Mouse (Mus musculus) midbrain, embryonic 10.5 days (tissue): ENCODE measurements around the gene Usp9y. TPM values are rescaled to one million over a fixed set of nuclear protein-coding genes. Genes with fewer than 3 reads are reported as not detected.
A peak's percentile ranks its signal among the peaks of the same experiment; 100 is the strongest.

Experiments used
- DNase-seq: peaks from one replicate; pipeline ENCODE4 v3.0.0-alpha.2; 2017; ENCODE audit warnings: low spot score
- H3K27ac ChIP-seq: fragments of 300-500 bp; sonication (generic); replicated peaks from 2 replicates; pipeline ENCODE4 v1.5.1; 2016; ENCODE audit warnings: mild to moderate bottlenecking
- H3K27me3 ChIP-seq: fragments of 300-500 bp; sonication (generic); 2 replicates; pipeline ENCODE4 v1.6.1; 2016; ENCODE audit warnings: low read depth, mild to moderate bottlenecking; ENCODE audit not compliant: poor library complexity, severe bottlenecking
- H3K36me3 ChIP-seq: fragments of 300-500 bp; sonication (generic); 2 replicates; pipeline ENCODE4 v1.6.1; 2016; ENCODE audit warnings: mild to moderate bottlenecking, moderate library complexity
- H3K4me1 ChIP-seq: fragments of 300-500 bp; sonication (generic); 2 replicates; pipeline ENCODE4 v1.6.1; 2016
- H3K4me3 ChIP-seq: fragments of 300-500 bp; sonication (generic); 2 replicates; pipeline ENCODE4 v1.5.1; 2016; ENCODE audit warnings: mild to moderate bottlenecking, moderate library complexity
- H3K9me3 ChIP-seq: fragments of 300-500 bp; sonication (generic); replicated peaks from 2 replicates; pipeline ENCODE4 v1.6.1; 2016; ENCODE audit warnings: mild to moderate bottlenecking
- WGBS: fragments of 180-500 bp; shearing (Covaris S2); methylation state at CpG from one replicate; pipeline ENCODE4 v1.1.7; 2016; 5-methylcytosine and 5-hydroxymethylcytosine counted together
- polyA plus RNA-seq: library from polyadenylated mRNA; unstranded; fragments of >200 nt; fragmentation: Nextera tagmentation; extraction: Ambion mirVana; gene quantifications from 2 replicates; pipeline ENCODE4 v1.2.1, GENCODE M21; 2016

The Usp9y gene
- polyA plus RNA-seq = not detected in 2 replicates

GRCm38 (mm10) chrY:1459682-1460081 lies at the start of gene Usp9y:
Gene Usp9y, minus strand, starts transcription at chrY:1459782.
- Histone ChIP-seq H3K4me3 (no peak within 1 kb of the TSS), H3K36me3 (no peaks in the 10 kb centered on the region), H3K4me1 (no peaks in the 10 kb centered on the region), H3K9me3 (no peaks in the 10 kb centered on the region), H3K27me3 (no peaks in the 10 kb centered on the region), H3K27ac (no peak within 1 kb of the TSS)
- DNase-seq = no peak
- 90% methylated on average over 11 of the region's 13 CpGs for WGBS

GRCm38 (mm10) chrY:1293708-1294107 lies 165.9 kb downstream of the Usp9y start:
- H3K4me3 ChIP-seq = no peak overlapping the region
- no peaks in the 10 kb centered on the region for H3K4me1 ChIP-seq
- no peaks in the 10 kb centered on the region for H3K36me3 ChIP-seq
- DNase-seq = no peak
- H3K27ac ChIP-seq = no peak overlapping the region
- H3K27me3 ChIP-seq = no peaks in the 10 kb centered on the region
- no peaks in the 10 kb centered on the region for H3K9me3 ChIP-seq

- H3K9me3 ChIP-seq = no peaks in the 10 kb centered on the region
- no peaks in the 10 kb centered on the region for H3K27me3 ChIP-seq
- peak within 1 kb of the TSS; percentile 65 for H3K27ac ChIP-seq
- H3K36me3 ChIP-seq = no peaks in the 10 kb centered on the region
- H3K4me3 ChIP-seq = peak within 1 kb of the TSS; percentile 50
- whole genome bisulfite sequencing = 2% methylated on average over 29 of the region's 31 CpGs
- H3K4me1 ChIP-seq = no peaks in the 10 kb centered on the region
- DNase-seq = peak; percentile 50
These were observed 173.3 kb downstream of the Usp9y start, which contains the start of gene Ddx3y for GRCm38 (mm10) chrY:1286171-1286795. Gene Ddx3y, minus strand, starts transcription at chrY:1286629.

GRCm38 (mm10) chrY:1285735-1286134 lies 173.8 kb downstream of the Usp9y start:
- no peaks in the 10 kb centered on the region for H3K36me3 ChIP-seq
- peak overlapping the region; percentile 65 for H3K27ac ChIP-seq
- DNase-seq = peak; percentile 11
- WGBS = 2% methylated on average over 12 of the region's 12 CpGs
- no peaks in the 10 kb centered on the region for H3K27me3 ChIP-seq
- H3K4me1 ChIP-seq = no peaks in the 10 kb centered on the region
- peak overlapping the region; percentile 50 for H3K4me3 ChIP-seq
- no peaks in the 10 kb centered on the region for H3K9me3 ChIP-seq

Other genes with a start within 250 kb of the Usp9y start
- 12.9 and 13.0 TPM in 2 replicates for gene Uty, start 214.0 kb downstream of the Usp9y start, polyA plus RNA-seq
- 13.8 and 14.7 TPM in 2 replicates for gene Ddx3y, start 173.2 kb downstream of the Usp9y start, polyA plus RNA-seq